Mouse (Mus musculus) hindbrain, embryonic 14.5 days (tissue): Measurements from ENCODE around the gene Olfr1355. TPM values are rescaled to one million over a fixed set of nuclear protein-coding genes. Genes with fewer than 3 reads are reported as not detected.
"Not testable (repeated sequence)": the region's sequence is repeated elsewhere in the genome, so short reads cannot be mapped to it uniquely, and the experiment has no call there.

Experiments used
- ATAC-seq: fragments of 200-750 bp; cut with Nextera tagmentation; 2 replicates; pipeline ENCODE4 v1.8.0; 2017; ENCODE audit warnings: moderate number of reproducible peaks, mild to moderate bottlenecking, moderate TSS enrichment, moderate library complexity; ENCODE audit not compliant: low FRiP score
- DNase-seq: peaks from one replicate; pipeline ENCODE4 v3.0.0-alpha.2; 2015; ENCODE audit warnings: low spot score
- H3K27ac ChIP-seq: fragments of 300-500 bp; sonication (generic); 2 replicates; pipeline ENCODE4 v1.5.1; 2014; ENCODE audit warnings: mild to moderate bottlenecking, moderate library complexity
- H3K27me3 ChIP-seq: fragments of 300-500 bp; sonication (generic); 2 replicates; pipeline ENCODE4 v1.6.1; 2014; ENCODE audit warnings: mild to moderate bottlenecking, low read length, mixed read lengths; ENCODE audit not compliant: control insufficient read depth, insufficient read depth
- H3K36me3 ChIP-seq: fragments of 300-500 bp; sonication (generic); replicated peaks from 2 replicates; pipeline ENCODE4 v1.6.1; 2014; ENCODE audit not compliant: control insufficient read depth, insufficient read depth
- H3K4me1 ChIP-seq: fragments of 300-500 bp; sonication (generic); replicated peaks from 2 replicates; pipeline ENCODE4 v1.6.1; 2014; ENCODE audit warnings: antibody characterized with exemption, low read length, mixed read lengths; ENCODE audit not compliant: control insufficient read depth, insufficient read depth
- H3K4me2 ChIP-seq: fragments of 300-500 bp; sonication (generic); replicated peaks from 2 replicates; pipeline ENCODE4 v1.6.1; 2014; ENCODE audit warnings: mild to moderate bottlenecking, moderate library complexity
- H3K4me3 ChIP-seq: fragments of 300-500 bp; sonication (generic); replicated peaks from 2 replicates; pipeline ENCODE4 v1.5.1; 2014; ENCODE audit warnings: mild to moderate bottlenecking, low read length
- H3K9ac ChIP-seq: fragments of 300-500 bp; sonication (generic); 2 replicates; pipeline ENCODE4 v1.6.1; 2014
- H3K9me3 ChIP-seq: fragments of 300-500 bp; sonication (generic); 2 replicates; pipeline ENCODE4 v1.6.1; 2016; ENCODE audit warnings: low read length; ENCODE audit not compliant: control insufficient read depth
- WGBS: fragments of 180-500 bp; shearing (Covaris S2); extraction: QIAGEN DNeasy Blood & Tissue Kit; methylation state at CpG from one replicate; pipeline ENCODE4 v1.1.7; 2014; 5-methylcytosine and 5-hydroxymethylcytosine counted together
- polyA plus RNA-seq: library from polyadenylated mRNA; unstranded; fragments of >200 nt; fragmentation: Nextera tagmentation; extraction: Ambion mirVana; gene quantifications from 2 replicates; pipeline ENCODE4 v1.2.1, GENCODE M21; 2014

Gene Olfr1355
- polyA plus RNA-seq = not detected in 2 replicates

GRCm38 (mm10) chr10:78875240-78875639 lies at the start of gene Olfr1355:
Olfr1355 (plus strand) TSS chr10:78875540.
- ATAC-seq (no peak), DNase-seq (no peak)
- H3K27me3 ChIP-seq = no peaks in the 10 kb centered on the region
- H3K36me3 ChIP-seq = no peaks in the 10 kb centered on the region
- H3K4me3 ChIP-seq = no peak within 1 kb of the TSS
- H3K27ac ChIP-seq = no peak within 1 kb of the TSS
- no peaks in the 10 kb centered on the region for H3K4me1 ChIP-seq
- H3K4me2 ChIP-seq = no peak within 1 kb of the TSS
- no peaks in the 10 kb centered on the region for H3K9me3 ChIP-seq
- no peak within 1 kb of the TSS for H3K9ac ChIP-seq
- 73% methylated on average over 2 of the region's 2 CpGs for WGBS

- not testable (repeated sequence) for H3K4me1 ChIP-seq, H3K9ac ChIP-seq, H3K4me3 ChIP-seq, H3K27me3 ChIP-seq, DNase-seq, ATAC-seq, H3K36me3 ChIP-seq, H3K9me3 ChIP-seq, H3K4me2 ChIP-seq, H3K27ac ChIP-seq
- WGBS = 92% methylated on average over 12 of the region's 12 CpGs
Measured at GRCm38 (mm10) chr10:78840456-78840855, 34.9 kb upstream of the Olfr1355 start.

- Histone ChIP-seq H3K9me3 (no peaks in the 10 kb centered on the region), H3K4me3 (no peak within 1 kb of the TSS), H3K4me2 (no peak within 1 kb of the TSS), H3K9ac (no peak within 1 kb of the TSS), H3K27me3 (no peaks in the 10 kb centered on the region), H3K27ac (no peak within 1 kb of the TSS), H3K36me3 (no peaks in the 10 kb centered on the region), H3K4me1 (no peaks in the 10 kb centered on the region)
- WGBS = 89% methylated on average over 2 of the region's 2 CpGs
- no peak for DNase-seq
- no peak for ATAC-seq
Measured at GRCm38 (mm10) chr10:78852066-78852465, 23.3 kb upstream of the Olfr1355 start, which contains the start of gene Olfr1356. Olfr1356 (minus strand) TSS chr10:78852166.

GRCm38 (mm10) chr10:78912871-78913270 lies 37.5 kb downstream of the Olfr1355 start, which contains the start of gene Olfr1354:
Olfr1354 (plus strand) TSS chr10:78913171.
- DNase-seq, H3K4me3 ChIP-seq, H3K9ac ChIP-seq, H3K9me3 ChIP-seq, H3K36me3 ChIP-seq, H3K27me3 ChIP-seq, H3K4me2 ChIP-seq, H3K4me1 ChIP-seq, H3K27ac ChIP-seq, ATAC-seq: not testable (repeated sequence)
- WGBS = 84% methylated on average over 1 of the region's 1 CpGs

Other genes with a start within 250 kb of the Olfr1355 start
- not detected in 2 replicates for gene Casp14, start 157.2 kb upstream of the Olfr1355 start, polyA plus RNA-seq
- gene Ccdc105, start 122.5 kb upstream of the Olfr1355 start, polyA plus RNA-seq = 0.23 and 0.35 TPM in 2 replicates
- gene Slc1a6, start 95.0 kb upstream of the Olfr1355 start, polyA plus RNA-seq = 11.9 and 17.4 TPM in 2 replicates
- gene Olfr1356, start 23.4 kb upstream of the Olfr1355 start, polyA plus RNA-seq = not detected in 2 replicates
- gene Olfr1354, start 37.6 kb downstream of the Olfr1355 start, polyA plus RNA-seq = not detected in 2 replicates
- gene Olfr8, start 75.1 kb downstream of the Olfr1355 start, polyA plus RNA-seq = not detected in 2 replicates
- not detected in 2 replicates for gene Olfr1353, start 87.8 kb downstream of the Olfr1355 start, polyA plus RNA-seq
- not detected in 2 replicates for gene Olfr1352, start 105.5 kb downstream of the Olfr1355 start, polyA plus RNA-seq
- gene Olfr1351, start 136.9 kb downstream of the Olfr1355 start, polyA plus RNA-seq = not detected in 2 replicates
- gene Olfr57, start 153.2 kb downstream of the Olfr1355 start, polyA plus RNA-seq = 0.17 and 1.2 TPM in 2 replicates
- 50.7 and 54.9 TPM in 2 replicates for gene 2610008E11Rik, start 222.1 kb downstream of the Olfr1355 start, polyA plus RNA-seq